Mouse (Mus musculus): ENCODE data around the gene Hells. TPM values are rescaled to one million over a fixed set of nuclear protein-coding genes. Genes with fewer than 3 reads are reported as not detected.

The Hells gene
- polyA plus RNA-seq, 1 experiment from 2014 or later, result 10.9 TPM

GRCm38 (mm10) chr19:38944590-38945307 is 14.0 kb downstream of the Hells start:
- Histone ChIP-seq H3K4me2 (no peak overlapping the region), H3K4me3 (no peak overlapping the region), H3K4me1 (replicated peaks) (no peaks in the 10 kb centered on the region), H3K36me3 (0 out of 2 replicates have a peak, but pooled peaks cover 6% of the 10 kb centered on the region), H3K9me3 (no peaks in the 10 kb centered on the region), H3K27me3 (no peaks in the 10 kb centered on the region), H3K9ac (no peak overlapping the region), H3K27ac (replicated peaks) (no peak overlapping the region)
- ATAC-seq (ENCODE audit: low FRiP score, low read depth), result no peak
- WGBS, result 99% methylated on average over 2 of the region's 2 CpGs

GRCm38 (mm10) chr19:38970741-38971140 is 40.0 kb downstream of the Hells start:
- Histone ChIP-seq H3K36me3 (peaks cover 7% of the 10 kb centered on the region; the same call in 1 of the 2 replicates), H3K27ac (replicated peaks) (no peak overlapping the region), H3K9me3 (no peaks in the 10 kb centered on the region), H3K4me2 (no peak overlapping the region), H3K4me1 (replicated peaks) (no peaks in the 10 kb centered on the region), H3K9ac (no peak overlapping the region), H3K27me3 (no peaks in the 10 kb centered on the region), H3K4me3 (no peak overlapping the region)
- no peak for ATAC-seq (ENCODE audit: low FRiP score, low read depth)
- WGBS, result 91% methylated on average over 6 of the region's 6 CpGs

DNA sequence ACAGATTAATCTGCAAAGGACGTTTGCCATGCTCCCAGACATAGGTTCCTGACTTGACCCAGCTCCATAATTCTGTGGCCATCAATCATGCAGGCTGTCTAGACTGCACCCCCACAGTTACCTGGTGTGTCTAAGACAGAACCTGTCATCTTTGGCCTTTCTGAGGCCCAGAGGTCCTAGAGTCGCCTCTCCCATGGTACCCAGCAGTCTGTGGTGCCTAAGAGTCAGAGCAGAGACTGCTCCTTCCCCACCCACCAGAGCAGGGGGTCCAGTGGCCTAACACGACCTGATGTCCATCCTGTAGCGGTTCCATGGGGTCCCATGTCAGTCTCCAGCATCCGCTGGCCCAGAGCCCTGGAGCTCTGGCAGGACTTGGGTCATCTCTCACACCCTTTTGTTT is 41.9 kb downstream of the Hells start:
- no peak overlapping the region for H3K4me2 ChIP-seq
- no peak for ATAC-seq (ENCODE audit: low FRiP score, low read depth)
- no peaks in the 10 kb centered on the region for H3K27me3 ChIP-seq
- H3K4me1 ChIP-seq (replicated peaks), result no peaks in the 10 kb centered on the region
- no peaks in the 10 kb centered on the region for H3K9me3 ChIP-seq
- H3K36me3 ChIP-seq, result peaks cover 7% of the 10 kb centered on the region; the same call in 1 of the 2 replicates
- H3K9ac ChIP-seq, result no peak overlapping the region
- H3K27ac ChIP-seq (replicated peaks), result no peak overlapping the region
- H3K4me3 ChIP-seq, result no peak overlapping the region
- WGBS, result 76% methylated on average over 5 of the region's 5 CpGs

- no peak overlapping the region for H3K9ac ChIP-seq
- H3K27me3 ChIP-seq, result no peaks in the 10 kb centered on the region
- no peak overlapping the region for H3K4me3 ChIP-seq
- H3K36me3 ChIP-seq, result peaks cover 7% of the 10 kb centered on the region; the same call in 1 of the 2 replicates
- no peaks in the 10 kb centered on the region for H3K4me1 ChIP-seq (replicated peaks)
- 60% methylated on average over 7 of the region's 7 CpGs for WGBS
- no peak for ATAC-seq (ENCODE audit: low FRiP score, low read depth)
- H3K4me2 ChIP-seq, result no peak overlapping the region
- H3K9me3 ChIP-seq, result no peaks in the 10 kb centered on the region
- no peak overlapping the region for H3K27ac ChIP-seq (replicated peaks)
These were observed 43.0 kb downstream of the Hells start for GRCm38 (mm10) chr19:38973666-38974065.

- H3K9ac ChIP-seq, result no peak overlapping the region
- H3K4me2 ChIP-seq, result no peak overlapping the region
- no peak for ATAC-seq (ENCODE audit: low FRiP score, low read depth)
- H3K36me3 ChIP-seq, result no peaks in the 10 kb centered on the region
- no peaks in the 10 kb centered on the region for H3K27me3 ChIP-seq
- H3K9me3 ChIP-seq, result no peaks in the 10 kb centered on the region
- no peak overlapping the region for H3K27ac ChIP-seq (replicated peaks)
- no peaks in the 10 kb centered on the region for H3K4me1 ChIP-seq (replicated peaks)
- no peak overlapping the region for H3K4me3 ChIP-seq
These were observed 45.6 kb downstream of the Hells start for GRCm38 (mm10) chr19:38976269-38976668.

DNA sequence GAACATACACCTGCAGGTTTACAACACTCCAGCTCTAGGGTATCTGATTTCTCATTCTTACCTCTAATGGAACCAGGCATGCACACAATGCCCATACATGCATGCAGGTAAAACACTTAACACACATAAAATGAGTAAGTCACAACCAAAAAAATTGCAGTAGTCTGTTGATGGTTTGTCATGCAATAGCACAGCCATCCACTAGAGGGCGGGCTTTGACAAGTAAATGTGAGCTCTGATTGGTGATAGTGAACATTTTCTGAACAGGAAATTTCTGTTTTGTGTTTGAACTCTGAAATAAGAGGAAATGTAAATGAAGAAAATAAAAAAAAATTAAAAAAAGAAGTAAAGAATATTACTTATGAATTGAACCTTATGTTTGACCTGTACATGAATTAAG is 51.3 kb downstream of the Hells start:
- 0% methylated on average over 1 of the region's 1 CpGs for WGBS
- 0 out of 2 replicates have a peak, but pooled peaks have one; percentile 51 for ATAC-seq (ENCODE audit: low FRiP score, low read depth)
- H3K4me1 ChIP-seq (replicated peaks), result no peaks in the 10 kb centered on the region

DNA sequence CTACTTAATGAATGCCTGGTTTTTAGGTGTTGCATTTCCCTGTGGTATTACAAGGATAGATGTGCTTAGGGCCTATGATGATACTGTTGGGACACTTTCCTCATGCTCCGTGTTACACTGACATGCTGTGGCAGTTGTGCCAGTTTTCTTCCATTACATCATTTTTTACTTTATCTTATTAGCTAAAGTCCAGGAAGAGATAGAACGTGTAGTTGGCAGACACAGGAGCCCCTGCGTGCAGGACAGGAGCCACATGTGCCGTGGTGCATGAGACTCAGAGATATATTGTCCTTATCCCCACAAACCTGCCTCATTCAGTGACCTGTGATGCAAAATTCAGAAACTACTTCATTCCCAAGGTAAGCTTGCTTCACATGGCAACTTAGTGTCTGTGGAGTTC is 67.5 kb downstream of the Hells start:
- ATAC-seq (ENCODE audit: low FRiP score, low read depth), result no peak
- Histone ChIP-seq H3K9ac (no peak overlapping the region), H3K4me3 (no peak overlapping the region), H3K4me1 (replicated peaks) (no peaks in the 10 kb centered on the region), H3K36me3 (no peaks in the 10 kb centered on the region), H3K27ac (replicated peaks) (no peak overlapping the region), H3K4me2 (no peak overlapping the region), H3K27me3 (no peaks in the 10 kb centered on the region), H3K9me3 (no peaks in the 10 kb centered on the region)
- WGBS, result 85% methylated on average over 4 of the region's 4 CpGs

More for the DNA sequence above, 51.3 kb downstream of the Hells start:
- H3K9ac ChIP-seq, result no peak overlapping the region
- no peak overlapping the region for H3K27ac ChIP-seq (replicated peaks)
- no peaks in the 10 kb centered on the region for H3K27me3 ChIP-seq
- H3K4me3 ChIP-seq, result no peak overlapping the region
- H3K4me2 ChIP-seq, result no peak overlapping the region
- no peaks in the 10 kb centered on the region for H3K9me3 ChIP-seq
- H3K36me3 ChIP-seq, result no peaks in the 10 kb centered on the region

DNA sequence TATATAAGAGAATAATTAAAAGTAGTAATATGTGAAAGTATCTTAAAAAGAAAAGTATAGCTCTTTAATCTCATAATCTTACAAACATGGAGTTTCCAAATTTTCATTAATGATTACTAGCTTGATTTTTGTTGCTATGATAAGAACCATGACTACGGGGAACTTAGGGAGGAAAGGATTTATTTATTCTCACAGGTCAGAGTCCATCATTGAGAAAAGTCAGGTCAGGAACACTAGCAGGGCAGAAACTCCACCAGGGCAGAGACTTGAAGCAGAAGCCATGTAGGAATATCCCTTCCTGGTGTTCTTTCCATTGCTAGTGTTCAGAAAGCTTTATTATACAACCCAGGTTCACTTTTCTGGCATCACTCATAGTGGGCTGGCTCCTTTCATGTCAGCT is 68.0 kb downstream of the Hells start:
- no peaks in the 10 kb centered on the region for H3K9me3 ChIP-seq
- H3K4me1 ChIP-seq (replicated peaks), result no peaks in the 10 kb centered on the region
- no peak overlapping the region for H3K4me3 ChIP-seq
- no peak overlapping the region for H3K9ac ChIP-seq
- 93% methylated on average over 1 of the region's 1 CpGs for WGBS
- H3K27me3 ChIP-seq, result no peaks in the 10 kb centered on the region
- no peak overlapping the region for H3K27ac ChIP-seq (replicated peaks)
- no peak for ATAC-seq (ENCODE audit: low FRiP score, low read depth)
- H3K36me3 ChIP-seq, result no peaks in the 10 kb centered on the region
- no peak overlapping the region for H3K4me2 ChIP-seq

GRCm38 (mm10) chr19:39005132-39005531 is 74.4 kb downstream of the Hells start:
- Histone ChIP-seq H3K27me3 (no peaks in the 10 kb centered on the region), H3K4me1 (replicated peaks) (no peaks in the 10 kb centered on the region), H3K9me3 (no peaks in the 10 kb centered on the region), H3K4me2 (no peak overlapping the region), H3K36me3 (no peaks in the 10 kb centered on the region), H3K27ac (replicated peaks) (no peak overlapping the region), H3K9ac (no peak overlapping the region), H3K4me3 (no peak overlapping the region)
- no peak for ATAC-seq (ENCODE audit: low FRiP score, low read depth)
- 91% methylated on average over 1 of the region's 1 CpGs for WGBS

- Histone ChIP-seq H3K36me3 (no peaks in the 10 kb centered on the region), H3K27me3 (no peaks in the 10 kb centered on the region), H3K4me1 (replicated peaks) (no peaks in the 10 kb centered on the region), H3K27ac (replicated peaks) (no peak within 1 kb of the TSS), H3K9me3 (no peaks in the 10 kb centered on the region), H3K4me3 (no peak within 1 kb of the TSS), H3K4me2 (no peak within 1 kb of the TSS), H3K9ac (no peak within 1 kb of the TSS)
- no peak for ATAC-seq (ENCODE audit: low FRiP score, low read depth)
These were observed 76.0 kb downstream of the Hells start, which contains the start of gene Cyp2c55 for GRCm38 (mm10) chr19:39006715-39007114. Cyp2c55 (plus strand) TSS chr19:39007019.

Small RNA genes within 50 kb of the gene (microRNA-seq; reads per million reads assigned to microRNA genes)
- gene Gm23800, result not detected

Other genes with a start within 250 kb of the Hells start
- gene Noc3l, start 111.7 kb upstream of the Hells start, polyA plus RNA-seq (2015; fragmentation: Nextera tagmentation; extraction: Ambion mirVana), result 3.9 and 4.6 TPM in 2 replicates
- 6.2 and 6.5 TPM in 2 replicates for gene Tbc1d12, start 94.3 kb upstream of the Hells start, polyA plus RNA-seq (2015; fragmentation: Nextera tagmentation; extraction: Ambion mirVana)
- gene Cyp2c55, start 76.1 kb downstream of the Hells start, polyA plus RNA-seq (2015; fragmentation: Nextera tagmentation; extraction: Ambion mirVana), result 0.08 TPM in 1 of 2 replicates, not detected in the other
- not detected in 2 replicates for gene Cyp2c65, start 130.1 kb downstream of the Hells start, polyA plus RNA-seq (2015; fragmentation: Nextera tagmentation; extraction: Ambion mirVana)
- gene Cyp2c66, start 183.0 kb downstream of the Hells start, polyA plus RNA-seq (2015; fragmentation: Nextera tagmentation; extraction: Ambion mirVana), result not detected in 2 replicates

Data from hindbrain, embryonic 15.5 days (tissue).